Mouse (Mus musculus) splenic B cell, adult 2 months (primary cell): ENCODE results near the gene Ccdc107.

Experiments
- DNase-seq: peaks from one replicate; pipeline ENCODE4 v3.0.0-alpha.2; 2011; ENCODE audit warnings: low read depth, low spot score
- H3K27me3 ChIP-seq: 2 replicates; pipeline ENCODE4 v1.6.1; 2012; ENCODE audit warnings: mild to moderate bottlenecking, low read length, moderate library complexity, mixed read lengths; ENCODE audit not compliant: control insufficient read depth, poor library complexity, insufficient read depth, severe bottlenecking
- H3K36me3 ChIP-seq: 2 replicates; pipeline ENCODE4 v1.6.1; 2012; ENCODE audit warnings: mild to moderate bottlenecking, low read length, moderate library complexity, mixed read lengths; ENCODE audit not compliant: control insufficient read depth, poor library complexity, insufficient read depth, severe bottlenecking

The Ccdc107 gene

GRCm38 (mm10) chr4:43513300-43513699, 20.6 kb downstream of the Ccdc107 start:
- no peaks in the 10 kb centered on the region for H3K27me3 ChIP-seq
- no peaks in the 10 kb centered on the region for H3K36me3 ChIP-seq
- DNase-seq: no peak

- Histone ChIP-seq H3K36me3 (no peaks in the 10 kb centered on the region), H3K27me3 (no peaks in the 10 kb centered on the region)
- DNase-seq: no peak
Observed at GRCm38 (mm10) chr4:43513791-43514190, 21.1 kb downstream of the Ccdc107 start.

GRCm38 (mm10) chr4:43515764-43516708, 23.3 kb downstream of the Ccdc107 start:
- DNase-seq: no peak
- Histone ChIP-seq H3K36me3 (no peaks in the 10 kb centered on the region), H3K27me3 (no peaks in the 10 kb centered on the region)

GRCm38 (mm10) chr4:43519551-43519950, 26.9 kb downstream of the Ccdc107 start:
- Histone ChIP-seq H3K27me3 (no peaks in the 10 kb centered on the region; the same call in 1 of the 2 replicates), H3K36me3 (no peaks in the 10 kb centered on the region)
- DNase-seq: no peak

GRCm38 (mm10) chr4:43519956-43520355, 27.3 kb downstream of the Ccdc107 start:
- H3K36me3 ChIP-seq: no peaks in the 10 kb centered on the region
- DNase-seq: peak; percentile 94
- no peaks in the 10 kb centered on the region; the same call in 1 of the 2 replicates for H3K27me3 ChIP-seq

- H3K27me3 ChIP-seq: no peaks in the 10 kb centered on the region; the same call in 1 of the 2 replicates
- peak; percentile 57 for DNase-seq
Observed at GRCm38 (mm10) chr4:43527880-43528279, 35.2 kb downstream of the Ccdc107 start.

GRCm38 (mm10) chr4:43528487-43528886, 35.8 kb downstream of the Ccdc107 start:
- H3K27me3 ChIP-seq: no peaks in the 10 kb centered on the region; the same call in 1 of the 2 replicates
- peak; percentile 54 for DNase-seq
- H3K36me3 ChIP-seq: peaks cover 9% of the 10 kb centered on the region

More at GRCm38 (mm10) chr4:43527880-43528279, 35.2 kb downstream of the Ccdc107 start:
- H3K36me3 ChIP-seq: peaks cover 6% of the 10 kb centered on the region; the same call in 1 of the 2 replicates

GRCm38 (mm10) chr4:43530081-43530501, 37.4 kb downstream of the Ccdc107 start:
- DNase-seq: no peak
- H3K27me3 ChIP-seq: no peaks in the 10 kb centered on the region
- peaks cover 13% of the 10 kb centered on the region for H3K36me3 ChIP-seq

- Histone ChIP-seq H3K36me3 (peaks cover 13% of the 10 kb centered on the region), H3K27me3 (no peaks in the 10 kb centered on the region)
- peak; percentile 89 for DNase-seq
Observed at GRCm38 (mm10) chr4:43530581-43530980, 37.9 kb downstream of the Ccdc107 start.

- Histone ChIP-seq H3K27me3 (no peaks in the 10 kb centered on the region), H3K36me3 (peaks cover 31% of the 10 kb centered on the region)
- no peak for DNase-seq
Observed at GRCm38 (mm10) chr4:43533270-43533669, 40.6 kb downstream of the Ccdc107 start.

GRCm38 (mm10) chr4:43535628-43536027, 42.9 kb downstream of the Ccdc107 start:
- Histone ChIP-seq H3K27me3 (no peaks in the 10 kb centered on the region), H3K36me3 (peaks cover 45% of the 10 kb centered on the region)
- no peak for DNase-seq

GRCm38 (mm10) chr4:43536031-43536430, 43.3 kb downstream of the Ccdc107 start:
- Histone ChIP-seq H3K36me3 (peaks cover 45% of the 10 kb centered on the region), H3K27me3 (no peaks in the 10 kb centered on the region)
- no peak for DNase-seq

GRCm38 (mm10) chr4:43542044-43542443, 49.3 kb downstream of the Ccdc107 start:
- H3K36me3 ChIP-seq: peaks cover 46% of the 10 kb centered on the region
- DNase-seq: no peak

More at GRCm38 (mm10) chr4:43542044-43542443, 49.3 kb downstream of the Ccdc107 start:
- no peaks in the 10 kb centered on the region for H3K27me3 ChIP-seq
